Mouse (Mus musculus): Measurements from ENCODE around the gene Sash1.

GRCm38 (mm10) chr10:8718831-8719230 is 167.0 kb downstream of the Sash1 start:
- TF ChIP-seq POLR2A (IDR thresholded peaks at IDR 0.05; ENCODE audit: insufficient read depth, low read length) (no peak), CTCF (IDR thresholded peaks at IDR 0.05; ENCODE audit: low read depth, low read length) (no peak), EP300 (IDR thresholded peaks at IDR 0.05; ENCODE audit: insufficient read depth, low read depth, low read length) (no peak)

Measured in ES-Bruce4 (cell line).